Mouse (Mus musculus): ENCODE results near the gene Carmil1. TPM values are rescaled to one million over a fixed set of nuclear protein-coding genes. Genes with fewer than 3 reads are reported as not detected.

Gene Carmil1
- polyA plus RNA-seq, 1 experiment = 9.8 TPM

GRCm38 (mm10) chr13:24260751-24261591, 19.6 kb downstream of the Carmil1 start:
- peak overlapping the region; percentile 77 for H3K27ac ChIP-seq (ENCODE audit: insufficient read depth, low read depth, low read length)
- 21% methylated on average over 10 of the region's 10 CpGs for WGBS
- H3K4me1 ChIP-seq (ENCODE audit: control insufficient read depth, insufficient read depth, insufficient read length, low read length) = peaks cover 25% of the 10 kb centered on the region; the same call in 1 of the 2 replicates
- H3K36me3 ChIP-seq (ENCODE audit: control insufficient read depth, insufficient read depth, low read length) = peaks cover 2% of the 10 kb centered on the region
- no peaks in the 10 kb centered on the region for H3K27me3 ChIP-seq (ENCODE audit: control insufficient read depth, insufficient read depth, low read length)
- no peak for TF ChIP-seq POLR2A (IDR thresholded peaks at IDR 0.05; ENCODE audit: low read depth, low read length)
- no peak for TF ChIP-seq CTCF (IDR thresholded peaks at IDR 0.05; ENCODE audit: extremely low read depth, insufficient read length, insufficient replicate concordance, low read depth, low read length)
- no peak overlapping the region for H3K4me3 ChIP-seq (ENCODE audit: low read depth, low read length)

GRCm38 (mm10) chr13:24257809-24258208, 22.8 kb downstream of the Carmil1 start:
- H3K4me1 ChIP-seq (ENCODE audit: control insufficient read depth, insufficient read depth, insufficient read length, low read length) = peaks cover 20% of the 10 kb centered on the region
- no peaks in the 10 kb centered on the region for H3K36me3 ChIP-seq (ENCODE audit: control insufficient read depth, insufficient read depth, low read length)
- TF ChIP-seq POLR2A (IDR thresholded peaks at IDR 0.05; ENCODE audit: low read depth, low read length) = no peak
- H3K27ac ChIP-seq (ENCODE audit: insufficient read depth, low read depth, low read length) = no peak overlapping the region
- 62% methylated on average over 6 of the region's 6 CpGs for WGBS
- H3K27me3 ChIP-seq (ENCODE audit: control insufficient read depth, insufficient read depth, low read length) = no peaks in the 10 kb centered on the region
- H3K4me3 ChIP-seq (ENCODE audit: low read depth, low read length) = no peak overlapping the region

GRCm38 (mm10) chr13:24253989-24254388, 26.6 kb downstream of the Carmil1 start:
- peaks cover 3% of the 10 kb centered on the region for H3K4me1 ChIP-seq (ENCODE audit: control insufficient read depth, insufficient read depth, insufficient read length, low read length)
- no peak overlapping the region for H3K4me3 ChIP-seq (ENCODE audit: low read depth, low read length)
- H3K27me3 ChIP-seq (ENCODE audit: control insufficient read depth, insufficient read depth, low read length) = no peaks in the 10 kb centered on the region
- H3K36me3 ChIP-seq (ENCODE audit: control insufficient read depth, insufficient read depth, low read length) = no peaks in the 10 kb centered on the region
- WGBS = 17% methylated on average over 2 of the region's 2 CpGs
- TF ChIP-seq CTCF (IDR thresholded peaks at IDR 0.05; ENCODE audit: extremely low read depth, insufficient read length, insufficient replicate concordance, low read depth, low read length) = peak; percentile 60; the same call in 1 of the 2 replicates
- TF ChIP-seq POLR2A (IDR thresholded peaks at IDR 0.05; ENCODE audit: low read depth, low read length) = no peak
- no peak overlapping the region for H3K27ac ChIP-seq (ENCODE audit: insufficient read depth, low read depth, low read length)

GRCm38 (mm10) chr13:24253551-24253950, 27.0 kb downstream of the Carmil1 start:
- Histone ChIP-seq H3K4me3 (ENCODE audit: low read depth, low read length) (no peak overlapping the region), H3K27ac (ENCODE audit: insufficient read depth, low read depth, low read length) (no peak overlapping the region), H3K27me3 (ENCODE audit: control insufficient read depth, insufficient read depth, low read length) (no peaks in the 10 kb centered on the region), H3K36me3 (ENCODE audit: control insufficient read depth, insufficient read depth, low read length) (no peaks in the 10 kb centered on the region), H3K4me1 (ENCODE audit: control insufficient read depth, insufficient read depth, insufficient read length, low read length) (peaks cover 3% of the 10 kb centered on the region)
- TF ChIP-seq CTCF (IDR thresholded peaks at IDR 0.05; ENCODE audit: extremely low read depth, insufficient read length, insufficient replicate concordance, low read depth, low read length) (no peak), POLR2A (IDR thresholded peaks at IDR 0.05; ENCODE audit: low read depth, low read length) (no peak)
- 54% methylated on average over 3 of the region's 3 CpGs for WGBS

GRCm38 (mm10) chr13:24251236-24251635, 29.4 kb downstream of the Carmil1 start:
- H3K27ac ChIP-seq (ENCODE audit: insufficient read depth, low read depth, low read length) = no peak overlapping the region
- H3K36me3 ChIP-seq (ENCODE audit: control insufficient read depth, insufficient read depth, low read length) = no peaks in the 10 kb centered on the region
- WGBS = 87% methylated on average over 7 of the region's 7 CpGs
- no peak overlapping the region for H3K4me3 ChIP-seq (ENCODE audit: low read depth, low read length)
- peaks cover 9% of the 10 kb centered on the region for H3K4me1 ChIP-seq (ENCODE audit: control insufficient read depth, insufficient read depth, insufficient read length, low read length)
- H3K27me3 ChIP-seq (ENCODE audit: control insufficient read depth, insufficient read depth, low read length) = no peaks in the 10 kb centered on the region
- TF ChIP-seq POLR2A (IDR thresholded peaks at IDR 0.05; ENCODE audit: low read depth, low read length) (no peak), CTCF (IDR thresholded peaks at IDR 0.05; ENCODE audit: extremely low read depth, insufficient read length, insufficient replicate concordance, low read depth, low read length) (no peak)

GRCm38 (mm10) chr13:24247928-24248327, 32.7 kb downstream of the Carmil1 start:
- H3K4me1 ChIP-seq (ENCODE audit: control insufficient read depth, insufficient read depth, insufficient read length, low read length) = peaks cover 28% of the 10 kb centered on the region; the same call in 1 of the 2 replicates
- no peaks in the 10 kb centered on the region for H3K27me3 ChIP-seq (ENCODE audit: control insufficient read depth, insufficient read depth, low read length)
- TF ChIP-seq POLR2A (IDR thresholded peaks at IDR 0.05; ENCODE audit: low read depth, low read length) (no peak), CTCF (IDR thresholded peaks at IDR 0.05; ENCODE audit: extremely low read depth, insufficient read length, insufficient replicate concordance, low read depth, low read length) (no peak)
- no peak overlapping the region for H3K27ac ChIP-seq (ENCODE audit: insufficient read depth, low read depth, low read length)
- no peaks in the 10 kb centered on the region for H3K36me3 ChIP-seq (ENCODE audit: control insufficient read depth, insufficient read depth, low read length)
- 74% methylated on average over 5 of the region's 5 CpGs for WGBS
- H3K4me3 ChIP-seq (ENCODE audit: low read depth, low read length) = no peak overlapping the region

- no peaks in the 10 kb centered on the region for H3K27me3 ChIP-seq (ENCODE audit: control insufficient read depth, insufficient read depth, low read length)
- 88% methylated on average over 3 of the region's 3 CpGs for WGBS
- TF ChIP-seq CTCF (IDR thresholded peaks at IDR 0.05; ENCODE audit: extremely low read depth, insufficient read length, insufficient replicate concordance, low read depth, low read length) = no peak
- TF ChIP-seq POLR2A (IDR thresholded peaks at IDR 0.05; ENCODE audit: low read depth, low read length) = no peak
Measured at GRCm38 (mm10) chr13:24247441-24247840, 33.2 kb downstream of the Carmil1 start.

More at GRCm38 (mm10) chr13:24247441-24247840, 33.2 kb downstream of the Carmil1 start:
- no peak overlapping the region for H3K4me3 ChIP-seq (ENCODE audit: low read depth, low read length)
- peak overlapping the region; percentile 83 for H3K27ac ChIP-seq (ENCODE audit: insufficient read depth, low read depth, low read length)
- H3K4me1 ChIP-seq (ENCODE audit: control insufficient read depth, insufficient read depth, insufficient read length, low read length) = peaks cover 32% of the 10 kb centered on the region; the same call in 1 of the 2 replicates
- no peaks in the 10 kb centered on the region for H3K36me3 ChIP-seq (ENCODE audit: control insufficient read depth, insufficient read depth, low read length)
